Mouse (Mus musculus) ES-E14 (cell line): Measurements from ENCODE around the gene Fev.

ENCODE experiments used
- CHD2 ChIP-seq: IDR thresholded peaks from 2 replicates; pipeline ENCODE4 v1.6.1; 2014; ENCODE audit warnings: mild to moderate bottlenecking, low read depth, low read length, inconsistent platforms
- HCFC1 ChIP-seq: IDR thresholded peaks from 2 replicates; pipeline ENCODE4 v1.6.1; 2012; ENCODE audit warnings: low read length, inconsistent platforms, borderline replicate concordance; ENCODE audit not compliant: insufficient read depth
- ZC3H11A ChIP-seq: IDR thresholded peaks from 2 replicates; pipeline ENCODE4 v1.6.1; 2012; ENCODE audit warnings: low read depth, mild to moderate bottlenecking, inconsistent platforms, low read length, borderline replicate concordance

DNA sequence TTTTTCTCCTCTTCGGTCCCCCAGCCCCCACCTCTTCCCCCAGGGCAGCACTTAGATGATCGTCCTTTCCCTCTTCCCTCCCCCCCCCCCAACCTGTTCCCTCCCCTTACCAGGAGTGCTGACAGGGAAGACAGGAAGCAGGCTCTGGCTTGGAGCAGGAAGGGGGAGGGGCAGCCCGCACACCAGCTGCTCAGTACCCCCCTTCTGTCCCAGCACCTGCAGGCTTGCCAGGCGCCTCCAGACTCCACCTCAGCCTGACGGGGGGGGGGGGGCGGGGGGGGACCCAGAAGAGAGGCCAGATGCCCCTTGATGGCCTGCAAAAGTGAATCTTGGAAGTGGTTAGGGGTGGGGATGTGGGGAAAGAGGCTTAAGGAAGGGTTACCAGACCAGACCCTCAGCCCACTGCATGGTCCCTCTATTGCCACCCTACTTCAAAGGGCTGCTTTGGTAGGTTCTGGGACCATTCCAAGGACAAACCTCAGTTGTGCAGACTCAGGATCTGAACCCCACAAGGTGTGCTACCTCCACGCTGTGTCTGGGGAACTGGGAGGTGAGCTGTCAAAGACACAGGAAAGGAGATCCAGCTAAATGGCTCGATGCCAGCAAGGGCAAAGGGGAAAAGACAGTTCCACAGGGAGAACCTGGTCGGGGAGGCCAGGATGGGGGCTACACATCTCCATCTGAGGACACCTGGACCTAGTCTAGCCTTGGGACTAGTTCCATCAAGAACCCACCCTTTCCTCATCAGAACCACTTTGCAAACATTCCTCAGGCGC is 13.6 kb upstream of the Fev start:
- no peak for TF ChIP-seq CHD2
- TF ChIP-seq ZC3H11A = no peak
- no peak for TF ChIP-seq HCFC1
